Mouse (Mus musculus) layer of hippocampus, adult 9-10 months (tissue): ENCODE measurements around the gene Cenpl.
"Not testable (repeated sequence)": the region's sequence is repeated elsewhere in the genome, so short reads cannot be mapped to it uniquely, and the experiment has no call there.

Experiments
- DNase-seq: peaks from one replicate; pipeline ENCODE4 v3.0.0; 2022; ENCODE audit warnings: low spot score

Gene Cenpl

GRCm38 (mm10) chr1:161070352-161071271 lies at the start of gene Cenpl, which contains the start of gene Dars2:
Gene Cenpl (plus strand): TSS chr1:161070713.
Gene Dars2 (minus strand): TSS chr1:161070658.
- peak; percentile 96 for DNase-seq

- no peak for DNase-seq
These were observed 44.9 kb upstream of the Cenpl start for GRCm38 (mm10) chr1:161025410-161026210.

- no peak for DNase-seq
These were observed 43.3 kb upstream of the Cenpl start for GRCm38 (mm10) chr1:161027196-161027595.

GRCm38 (mm10) chr1:161028427-161028826 lies 42.1 kb upstream of the Cenpl start:
- DNase-seq: not testable (repeated sequence)

GRCm38 (mm10) chr1:161030058-161030457 lies 40.5 kb upstream of the Cenpl start:
- no peak for DNase-seq

GRCm38 (mm10) chr1:161031881-161032280 lies 38.6 kb upstream of the Cenpl start:
- no peak for DNase-seq

- no peak for DNase-seq
These were observed 38.2 kb upstream of the Cenpl start for GRCm38 (mm10) chr1:161032345-161032744.

- no peak for DNase-seq
These were observed 36.6 kb upstream of the Cenpl start for GRCm38 (mm10) chr1:161033856-161034434.

GRCm38 (mm10) chr1:161034435-161035280 lies 35.9 kb upstream of the Cenpl start, which contains the start of gene Zbtb37:
Gene Zbtb37 (minus strand): TSS chr1:161034849.
- peak; percentile 98 for DNase-seq

- no peak for DNase-seq
These were observed 35.2 kb upstream of the Cenpl start for GRCm38 (mm10) chr1:161035281-161035785.

- DNase-seq: no peak
These were observed 34.6 kb upstream of the Cenpl start for GRCm38 (mm10) chr1:161035786-161036404.

- no peak for DNase-seq
These were observed 34.1 kb upstream of the Cenpl start for GRCm38 (mm10) chr1:161036411-161036841.

GRCm38 (mm10) chr1:161037026-161037425 lies 33.5 kb upstream of the Cenpl start:
- DNase-seq: no peak

GRCm38 (mm10) chr1:161037599-161037998 lies 32.9 kb upstream of the Cenpl start:
- no peak for DNase-seq

- DNase-seq: no peak
These were observed 32.5 kb upstream of the Cenpl start for GRCm38 (mm10) chr1:161038004-161038403.

- no peak for DNase-seq
These were observed 31.4 kb upstream of the Cenpl start for GRCm38 (mm10) chr1:161038968-161039721.

GRCm38 (mm10) chr1:161039741-161040425 lies 30.6 kb upstream of the Cenpl start:
- no peak for DNase-seq

GRCm38 (mm10) chr1:161040426-161040770 lies 30.1 kb upstream of the Cenpl start:
- DNase-seq: no peak

- DNase-seq: no peak
These were observed 29.7 kb upstream of the Cenpl start for GRCm38 (mm10) chr1:161040855-161041254.
